Mouse (Mus musculus): ENCODE measurements around the gene N4bp2.
A peak's percentile ranks its signal among the peaks of the same experiment; 100 is the strongest.
"Not testable (repeated sequence)": the region's sequence is repeated elsewhere in the genome, so short reads cannot be mapped to it uniquely, and the experiment has no call there.

N4bp2 gene

DNA sequence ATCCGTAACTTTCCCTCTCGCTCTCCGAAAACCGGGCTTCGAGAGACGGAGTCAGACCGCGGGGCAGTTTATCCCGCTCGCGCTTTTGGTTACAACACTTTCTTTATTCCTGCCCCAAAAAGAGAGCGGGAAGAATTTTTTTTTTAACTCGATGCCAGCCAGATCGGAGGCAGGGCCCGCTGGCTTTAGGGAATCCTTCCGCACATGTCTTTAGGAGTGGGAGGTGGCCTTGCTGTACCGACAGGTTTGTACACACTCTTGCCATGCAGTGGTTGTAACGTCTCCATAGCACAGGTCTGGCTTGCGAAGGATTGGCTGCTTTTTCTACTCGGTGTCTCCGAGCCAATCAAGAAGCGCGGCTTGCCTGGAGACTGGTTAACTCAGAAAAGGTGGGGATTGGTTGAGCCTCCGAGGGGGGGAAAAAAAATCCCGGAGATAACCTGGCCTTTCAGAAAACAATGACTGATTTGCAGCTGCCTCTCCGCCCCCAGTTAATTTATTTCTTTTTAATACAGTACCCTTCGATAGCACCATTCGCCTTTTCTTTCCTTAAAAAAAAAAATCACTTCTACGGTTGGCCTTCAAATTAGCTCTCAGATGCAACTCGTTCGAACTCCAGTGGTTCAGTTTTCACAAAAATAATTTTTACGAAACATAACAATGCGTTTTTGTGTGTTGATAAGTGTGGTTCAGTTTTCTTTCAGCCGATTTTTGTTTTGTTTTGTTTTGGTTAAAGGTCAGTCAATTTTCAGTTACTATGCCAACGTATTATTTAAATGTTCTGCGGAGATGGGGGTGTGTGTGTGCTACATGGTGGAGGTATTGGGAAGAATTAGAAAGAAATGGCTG lies 1.7 kb downstream of the N4bp2 start:
- peak; percentile 90 to 92 for DNase-seq

DNA sequence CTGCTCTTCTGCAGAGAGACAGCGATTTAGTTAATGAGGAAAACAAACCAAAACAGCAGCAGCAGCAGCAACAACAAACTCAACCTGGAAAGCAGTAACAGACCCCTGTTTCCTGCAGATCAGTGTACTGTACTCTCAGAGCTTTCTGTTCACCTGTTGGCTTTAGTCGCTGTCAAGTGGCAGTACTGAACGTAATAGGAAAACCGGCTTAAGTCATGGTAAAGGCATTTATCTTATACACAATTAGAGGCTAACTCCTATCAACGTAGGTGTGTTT lies 2.3 kb downstream of the N4bp2 start:
- no peak for DNase-seq

DNA sequence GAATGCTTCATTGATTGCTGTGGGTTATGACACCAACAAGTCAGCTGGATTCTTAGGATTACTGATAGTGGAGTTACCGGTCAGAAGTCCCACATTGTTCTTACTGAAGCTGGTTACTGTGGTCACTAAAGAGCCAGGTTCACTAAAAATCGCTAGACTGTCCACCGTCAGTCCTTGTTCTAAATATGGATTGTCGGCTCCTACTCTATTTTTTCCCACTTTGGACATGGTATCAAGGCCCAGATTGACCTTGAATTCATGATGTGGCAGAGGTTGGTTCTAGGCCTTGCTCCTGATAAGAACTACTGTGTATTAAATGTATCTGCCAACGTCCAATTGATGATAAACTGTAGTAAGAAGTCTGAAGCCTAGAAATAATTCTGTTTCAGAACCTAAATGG lies 4.7 kb downstream of the N4bp2 start:
- DNase-seq: no peak

DNA sequence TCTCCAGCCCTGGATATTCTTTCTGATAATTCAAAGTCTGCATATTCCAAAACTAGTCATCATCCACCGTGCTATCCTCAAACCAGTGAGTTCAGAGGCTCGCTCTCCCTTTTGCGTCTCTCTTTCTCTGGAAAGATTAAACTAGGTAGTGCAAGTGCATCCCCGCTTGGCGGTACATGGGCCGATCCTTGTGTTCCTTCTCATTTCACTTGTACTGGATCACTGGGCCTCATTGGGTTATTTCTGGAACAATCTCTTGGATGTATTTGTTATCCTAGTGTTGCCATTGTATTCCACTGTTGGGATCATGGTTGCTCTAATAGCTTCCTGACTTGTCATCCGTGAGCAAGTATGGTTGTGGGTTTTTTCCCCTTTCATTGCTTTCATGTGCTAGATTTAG lies 6.7 kb downstream of the N4bp2 start:
- no peak for DNase-seq

DNA sequence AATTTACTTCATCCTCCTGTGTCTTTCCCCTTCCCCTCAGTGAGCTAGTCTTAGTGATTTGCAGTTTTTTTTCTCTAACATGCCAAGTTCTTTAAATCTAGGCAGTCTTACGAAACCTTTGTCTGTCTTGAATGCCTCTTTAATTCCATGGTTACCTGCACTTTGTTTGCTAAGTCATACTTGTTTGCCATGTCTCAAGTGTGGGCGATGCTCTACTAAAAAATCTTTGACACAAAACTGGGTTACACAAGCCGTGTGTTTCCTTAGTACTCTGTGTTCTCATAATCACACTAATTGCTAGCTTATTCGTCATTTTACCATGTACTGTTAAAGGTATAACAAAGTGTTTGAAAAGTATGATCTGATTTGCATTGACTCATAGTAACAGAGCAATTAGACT lies 7.2 kb downstream of the N4bp2 start:
- DNase-seq: no peak

DNA sequence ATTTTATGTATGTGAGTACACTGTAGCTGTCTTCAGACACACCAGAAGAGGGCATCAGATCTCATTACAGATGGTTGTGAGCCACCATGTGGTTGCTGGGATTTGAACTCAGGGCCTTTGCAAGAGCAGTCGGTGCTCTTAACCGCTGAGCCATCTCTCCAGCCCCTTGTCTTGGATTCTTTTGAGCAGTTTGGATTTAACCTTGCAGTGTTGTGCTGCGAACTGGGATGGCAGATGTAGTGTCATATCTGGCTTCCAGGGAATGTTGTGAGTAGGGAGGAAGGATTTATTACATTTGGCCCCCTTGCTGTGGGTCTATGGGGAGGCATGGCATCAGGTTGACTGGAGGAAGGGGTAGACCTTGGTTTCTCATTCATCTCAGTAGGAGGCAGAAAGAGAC lies 10.6 kb downstream of the N4bp2 start:
- not testable (repeated sequence) for DNase-seq

DNA sequence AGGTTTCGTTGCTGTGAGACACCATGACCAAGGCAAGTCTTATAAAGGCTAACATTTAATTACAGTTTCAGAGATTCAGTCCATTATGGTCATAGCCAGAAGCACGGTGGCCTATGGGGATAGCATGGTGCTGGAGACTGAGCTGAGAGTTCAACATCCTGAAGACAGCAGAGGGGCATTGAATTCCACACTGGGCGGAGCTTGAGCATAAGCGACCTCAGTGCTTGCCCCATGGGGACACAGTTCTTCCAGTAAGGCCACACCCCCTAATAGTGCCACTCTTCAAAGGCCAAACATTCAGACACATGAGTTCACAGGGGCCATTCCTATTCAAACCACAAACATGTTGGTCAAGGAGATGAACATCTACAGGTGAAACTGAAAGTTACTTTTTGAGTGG lies 12.8 kb downstream of the N4bp2 start:
- no peak for DNase-seq

DNA sequence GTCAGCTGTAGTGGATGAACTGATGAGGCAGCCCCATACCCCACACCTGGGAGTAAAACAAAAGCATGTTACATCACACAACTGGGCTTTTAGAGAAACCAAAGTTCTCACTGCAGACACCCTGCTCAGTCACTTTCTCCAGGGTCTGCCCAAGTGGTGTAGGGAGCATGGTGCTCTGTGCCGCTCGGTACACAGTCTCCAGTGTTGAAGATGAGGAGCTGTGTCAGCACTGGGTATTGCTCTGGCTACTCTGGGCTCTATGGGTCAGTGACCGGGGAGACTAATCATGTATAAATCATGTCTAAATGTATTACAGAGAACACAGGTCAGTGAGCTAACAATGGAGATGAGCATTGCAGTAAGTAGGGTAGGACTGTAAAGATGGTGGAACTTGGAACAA lies 13.6 kb downstream of the N4bp2 start:
- DNase-seq: no peak

DNA sequence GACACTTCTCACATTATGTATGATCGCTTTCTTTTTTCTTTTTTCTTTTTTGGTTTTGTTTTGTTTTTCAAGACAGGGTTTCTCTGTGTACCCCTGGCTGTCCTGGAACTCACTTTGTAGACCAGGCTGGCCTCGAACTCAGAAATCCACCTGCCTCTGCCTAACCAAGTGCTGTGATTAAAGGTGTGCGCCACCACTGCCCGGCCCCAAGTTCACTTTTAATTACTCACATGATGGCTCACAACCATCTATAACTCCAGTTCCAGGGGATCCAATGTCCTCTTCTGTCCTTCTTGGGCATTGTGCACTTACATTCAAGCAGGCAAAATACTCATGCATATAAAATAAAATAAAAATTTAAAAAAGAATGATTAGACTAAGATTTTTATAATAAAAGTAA lies 15.7 kb downstream of the N4bp2 start:
- not testable (repeated sequence) for DNase-seq

DNA sequence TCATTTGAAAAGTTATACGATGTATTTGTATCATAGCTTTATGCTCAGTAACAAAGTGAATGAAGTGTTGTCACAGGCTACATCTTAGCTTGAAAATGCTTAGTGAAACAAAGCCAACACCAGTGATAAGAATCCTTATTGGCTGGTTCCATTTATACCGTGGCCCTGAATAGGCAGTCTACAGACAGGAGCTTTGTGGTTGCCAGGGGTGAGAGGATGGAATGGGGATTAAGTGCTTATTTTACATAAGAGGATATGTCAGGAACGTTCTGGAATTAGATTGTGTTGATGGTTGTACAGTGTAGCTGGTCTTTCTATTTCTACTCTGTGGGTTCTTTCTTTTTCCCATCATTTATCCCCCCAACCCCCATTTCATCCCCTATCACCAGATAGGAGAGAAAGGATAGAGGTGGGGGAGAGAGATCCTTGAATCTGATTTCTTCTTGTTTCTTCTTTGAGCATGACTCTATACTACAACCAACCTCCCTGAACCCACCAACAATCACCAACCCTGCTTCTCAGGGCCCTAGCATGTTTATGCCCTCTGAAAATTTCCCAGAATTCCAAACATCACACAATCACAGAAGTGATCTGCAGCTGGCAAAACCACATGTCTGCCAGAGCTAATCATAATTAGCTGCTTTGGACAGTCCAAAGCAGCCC lies 16.2 kb downstream of the N4bp2 start:
- no peak for DNase-seq

DNA sequence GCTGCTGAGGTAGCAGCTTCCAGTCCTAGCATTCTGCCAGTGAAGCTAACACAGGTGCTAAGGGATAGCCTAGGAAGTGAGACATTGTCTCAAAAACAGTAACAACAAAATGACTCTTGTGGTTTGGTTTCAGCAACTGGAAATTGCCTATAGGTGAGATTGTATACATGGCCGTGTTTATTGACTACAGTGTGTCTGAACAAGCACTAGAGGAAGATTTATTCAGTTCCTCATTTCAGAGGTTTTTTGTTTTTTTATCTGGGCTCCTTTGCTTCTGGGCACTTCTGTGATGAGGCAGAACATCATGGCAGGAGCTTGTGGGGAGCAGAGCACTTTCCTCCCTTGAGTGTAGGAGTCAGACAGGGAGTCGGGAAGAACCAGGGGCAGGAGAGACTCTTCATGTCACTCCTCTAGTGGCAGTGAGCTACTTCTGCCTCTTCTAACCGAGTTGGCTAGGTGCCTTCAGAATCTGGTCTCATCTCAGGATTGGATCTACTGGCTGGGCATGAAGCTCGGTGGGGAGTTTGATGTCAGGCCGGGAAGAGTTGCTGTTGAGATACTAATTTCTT lies 17.9 kb downstream of the N4bp2 start:
- peak; percentile 14 for DNase-seq

DNA sequence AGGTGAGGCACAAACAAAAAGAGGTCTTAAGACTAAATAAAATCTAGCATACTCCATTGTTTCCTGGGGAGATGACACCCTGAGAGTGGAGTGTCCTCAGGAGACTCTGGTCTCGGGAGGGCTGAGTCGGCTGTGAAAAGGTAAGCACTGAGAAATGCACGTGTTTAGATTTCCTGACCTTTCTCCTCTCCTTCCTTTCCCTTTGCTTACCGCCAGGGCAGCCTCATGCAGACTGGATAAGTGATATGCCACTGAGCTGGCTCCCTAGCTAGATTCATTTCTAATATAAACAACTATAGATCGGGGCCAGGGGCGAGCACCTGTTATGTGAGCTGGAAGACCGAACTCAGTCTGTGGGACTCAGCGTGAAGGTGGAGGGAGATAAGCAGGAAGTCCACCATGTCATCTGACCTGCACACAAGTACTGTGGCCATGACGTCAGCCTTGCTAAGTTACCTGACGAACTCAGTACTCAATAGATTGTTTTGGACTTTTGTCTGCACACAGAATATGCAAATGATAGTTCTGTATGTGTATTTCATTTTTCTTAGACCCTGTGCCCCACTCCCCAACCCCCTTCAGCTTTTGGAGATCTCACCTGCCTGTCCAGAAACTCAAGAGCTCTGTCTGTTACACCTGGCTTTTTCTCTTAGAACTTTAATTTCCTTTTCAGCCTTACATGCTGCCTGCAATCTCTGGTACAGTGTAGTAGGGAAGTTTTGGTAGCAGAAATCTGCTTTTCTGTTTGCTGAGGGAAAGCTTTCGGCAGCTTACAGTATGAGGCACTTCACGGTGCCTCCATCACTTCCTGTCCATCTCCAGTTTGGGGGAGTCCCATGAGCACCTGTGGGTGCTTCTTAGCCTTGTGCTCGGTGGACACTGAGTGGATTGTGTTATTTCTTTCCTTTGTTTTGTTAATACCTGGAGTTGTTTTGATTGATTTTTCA lies 18.7 kb downstream of the N4bp2 start:
- DNase-seq: no peak

DNA sequence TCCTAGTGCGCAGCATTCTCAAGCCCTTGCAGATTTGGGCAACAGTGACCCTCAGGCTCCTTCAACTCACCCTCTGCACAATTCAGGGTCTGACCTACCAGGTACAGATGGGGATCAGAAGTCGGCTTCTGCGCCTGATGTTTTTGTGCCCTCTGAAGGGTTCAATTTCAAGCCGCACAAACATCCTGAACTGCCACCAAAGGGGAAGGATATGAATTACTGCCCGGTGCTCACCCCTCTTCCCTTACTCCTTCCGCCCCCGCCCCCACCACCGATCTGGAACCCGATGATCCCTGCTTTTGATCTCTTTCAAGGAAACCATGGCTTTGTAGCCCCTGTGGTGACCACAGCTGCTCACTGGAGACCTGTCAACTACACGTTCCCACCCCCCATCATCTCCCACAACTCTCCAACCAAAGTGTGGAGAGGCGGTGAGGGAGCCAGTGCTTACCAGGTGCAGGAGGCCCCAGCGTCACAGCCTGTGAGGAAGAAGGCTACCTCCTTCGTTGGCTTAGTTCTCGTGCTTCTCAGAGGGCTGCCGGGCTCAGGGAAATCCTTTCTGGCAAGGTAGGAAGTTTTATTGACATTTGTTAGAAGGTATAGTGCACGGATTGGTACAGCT lies 27.4 kb downstream of the N4bp2 start:
- DNase-seq: no peak

DNA sequence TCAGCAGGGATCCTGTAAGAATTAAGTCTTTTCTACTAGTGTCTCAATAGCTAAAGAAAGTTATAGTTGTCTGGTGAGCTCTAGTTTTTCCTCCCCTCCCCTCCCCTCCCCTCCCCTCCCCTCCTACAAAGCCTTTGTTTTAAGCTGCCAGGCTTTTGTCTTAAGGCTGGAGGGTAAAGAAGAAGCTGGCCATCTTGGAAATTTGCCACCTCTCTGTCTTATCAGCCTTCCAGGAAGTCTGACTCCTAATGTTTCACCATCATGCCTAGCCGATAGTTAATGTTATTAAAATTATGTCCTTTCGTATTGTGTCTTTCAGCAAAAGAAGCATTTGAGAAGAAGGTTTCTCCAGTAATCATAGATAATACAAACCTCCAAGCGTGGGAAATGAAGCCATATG lies 30.9 kb downstream of the N4bp2 start:
- DNase-seq: no peak

DNA sequence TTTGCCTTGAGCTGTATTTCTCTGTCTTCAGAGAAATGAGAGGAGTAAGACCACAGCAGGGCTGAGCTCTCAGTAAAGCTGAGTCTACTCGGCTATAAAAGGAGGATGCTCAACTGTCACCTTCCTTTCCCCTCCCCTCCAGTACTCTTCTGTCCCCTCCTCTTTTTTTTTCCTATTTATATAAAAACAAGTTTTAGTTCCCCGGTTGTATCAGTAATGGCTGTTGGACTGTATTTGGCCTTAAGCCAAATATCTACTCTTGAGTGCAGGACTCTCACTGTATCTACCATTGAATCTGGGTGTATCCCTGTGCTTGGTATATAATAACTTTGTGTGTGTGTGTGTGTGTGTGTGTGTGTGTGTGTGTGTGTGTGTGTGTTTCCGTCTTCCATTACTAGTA lies 31.4 kb downstream of the N4bp2 start:
- no peak for DNase-seq

DNA sequence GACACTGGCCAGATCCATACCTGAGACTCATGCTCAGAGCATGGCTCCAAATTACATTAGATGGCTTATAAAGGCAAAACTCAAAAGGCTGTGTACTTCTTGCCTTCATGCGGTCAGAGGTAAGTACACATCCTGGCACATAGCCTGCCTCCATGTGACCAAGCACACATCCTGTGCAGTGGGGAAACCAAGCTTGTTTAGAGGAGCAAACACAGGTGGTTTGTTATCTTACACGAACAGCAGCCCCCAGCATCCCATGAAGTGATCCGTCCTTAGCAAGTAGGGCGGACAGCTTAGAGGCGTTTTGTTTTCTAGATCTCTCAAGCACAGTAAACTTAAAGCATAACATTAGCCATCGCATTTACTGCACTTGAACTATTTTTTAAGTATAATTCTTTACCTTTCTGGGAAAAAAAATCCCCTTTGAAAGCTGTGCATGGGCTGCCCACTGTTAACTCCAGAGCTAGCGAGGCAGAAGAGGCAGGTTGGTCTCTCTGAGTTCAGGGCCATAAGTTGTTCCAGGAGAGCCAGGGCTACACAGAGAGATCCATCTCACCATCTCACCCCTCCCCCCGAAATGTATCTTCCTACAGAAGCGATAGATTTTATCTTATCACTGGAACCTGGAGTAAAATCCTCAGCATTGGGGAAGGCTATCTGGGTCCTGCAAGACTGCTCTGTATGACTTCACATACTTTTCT lies 32.1 kb downstream of the N4bp2 start:
- no peak for DNase-seq

DNA sequence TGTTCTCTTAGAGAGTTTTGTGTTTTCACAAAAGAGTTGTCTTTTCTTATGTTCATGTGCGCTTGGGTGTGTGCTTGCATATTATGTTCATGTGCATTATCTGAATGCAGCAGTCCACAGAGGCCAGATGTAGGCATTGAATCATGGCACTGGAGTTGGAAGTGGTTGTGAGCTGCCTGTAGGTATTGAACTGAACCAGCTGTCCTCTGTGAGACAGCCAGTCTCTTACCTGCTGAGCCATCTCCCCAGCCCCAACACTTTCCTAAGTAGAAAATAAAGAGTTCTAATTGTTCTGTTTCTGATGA lies 32.6 kb downstream of the N4bp2 start:
- no peak for DNase-seq

DNA sequence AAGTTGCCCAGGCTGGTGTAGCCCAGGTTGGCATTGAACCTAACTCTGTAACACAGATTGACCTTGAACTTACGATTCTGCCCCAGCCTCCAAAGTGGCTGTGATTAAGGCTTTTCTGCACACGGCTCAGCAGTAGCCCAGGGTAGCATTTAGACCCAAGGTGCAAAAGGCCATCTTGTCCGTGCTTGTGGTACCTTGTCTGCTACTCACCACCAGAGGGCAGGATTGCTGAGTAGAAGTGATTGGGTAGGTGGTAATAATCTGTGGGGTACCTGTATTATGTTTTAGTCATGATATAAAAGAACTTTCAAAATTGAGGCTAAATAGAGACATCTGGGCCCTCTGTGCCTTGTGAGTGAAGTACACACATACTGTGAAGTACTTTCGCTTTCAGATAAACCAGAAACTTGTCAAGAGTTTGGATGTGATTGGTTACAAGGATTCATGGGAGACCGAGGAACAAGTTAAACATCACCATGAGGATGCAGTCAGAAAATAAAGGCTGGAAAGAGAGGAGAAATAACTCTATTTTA lies 60.3 kb downstream of the N4bp2 start:
- DNase-seq: peak; percentile 68 to 72

DNA sequence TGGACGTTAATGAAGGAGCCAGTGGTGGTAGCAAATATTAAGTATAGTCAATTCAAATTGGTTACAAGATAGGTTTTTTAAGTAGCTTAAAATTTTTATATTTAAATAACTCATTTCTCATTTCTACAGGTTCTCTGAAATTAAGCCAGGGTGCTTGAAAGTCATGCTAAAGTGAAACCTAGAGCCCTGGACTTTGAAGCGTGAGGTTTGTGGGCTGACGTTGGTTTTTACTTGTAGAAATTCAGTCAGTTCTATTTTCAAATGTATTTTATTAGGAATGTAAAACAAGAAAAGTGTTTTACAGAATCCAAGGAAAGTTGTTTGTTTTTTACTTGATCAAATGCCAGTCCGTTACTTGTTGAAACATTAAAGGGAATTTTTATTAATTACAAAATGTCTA lies 63.2 kb downstream of the N4bp2 start:
- DNase-seq: no peak

DNA sequence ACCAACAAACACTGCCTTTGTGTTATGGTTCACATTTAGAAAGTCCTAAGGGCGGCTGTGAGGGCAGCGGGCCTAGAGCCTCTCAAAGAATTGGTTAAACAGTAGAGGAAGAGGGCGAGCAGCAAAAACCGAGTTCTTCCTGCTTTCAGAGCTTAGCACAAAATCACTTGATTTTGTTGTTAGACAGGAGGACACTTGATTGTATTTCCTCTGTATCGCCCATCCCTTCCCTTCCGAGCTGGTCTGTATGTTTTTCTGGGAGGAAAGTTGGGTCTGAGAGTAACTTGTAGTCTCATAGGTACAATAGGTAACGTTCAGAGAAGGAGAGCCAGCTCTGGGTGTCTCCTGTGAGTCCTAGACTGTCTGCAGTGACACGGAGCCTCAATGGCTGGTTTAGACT lies 63.8 kb downstream of the N4bp2 start:
- no peak for DNase-seq

DNA sequence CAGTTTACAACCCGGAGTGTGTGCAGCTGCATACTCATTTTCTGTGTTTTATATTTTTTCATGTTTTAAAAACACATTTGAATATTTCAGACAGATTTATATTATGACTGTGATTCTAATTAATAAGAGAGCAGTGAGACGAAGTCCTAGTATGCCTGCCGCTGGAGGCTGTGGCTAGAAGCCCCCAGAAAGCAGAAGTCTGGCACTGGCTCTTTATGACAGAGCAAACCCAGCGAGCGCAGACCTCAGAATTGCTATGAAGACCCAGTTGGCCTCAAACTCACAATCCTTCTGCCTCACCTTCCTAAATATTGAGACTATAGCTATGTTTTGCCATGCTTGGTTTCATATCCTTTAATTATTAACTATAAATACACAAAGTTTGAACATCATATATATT lies 64.9 kb downstream of the N4bp2 start:
- no peak for DNase-seq

DNA sequence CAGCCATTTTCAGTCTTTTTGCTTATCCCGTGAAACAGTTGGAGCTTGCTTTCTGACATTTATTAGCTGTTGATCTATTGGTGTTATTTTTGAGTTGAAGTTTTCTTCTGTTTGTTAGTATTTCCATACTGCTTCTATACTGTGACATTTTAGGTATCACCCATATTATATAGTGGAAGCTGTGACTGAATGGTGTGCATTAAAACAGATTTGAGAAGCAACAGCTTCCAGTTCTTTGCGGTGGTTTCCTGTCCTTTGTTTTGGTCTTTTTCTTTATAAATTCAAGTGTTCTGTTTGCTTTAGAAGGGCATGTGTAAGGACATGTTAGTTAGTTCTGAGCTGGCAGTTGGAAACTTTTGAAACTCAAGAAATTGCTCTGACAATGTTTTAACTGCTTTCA lies 65.7 kb downstream of the N4bp2 start:
- DNase-seq: no peak

All from cerebellum, postnatal 10 days (tissue).